Mouse (Mus musculus): ENCODE measurements around the gene Olfr791. TPM values are rescaled to one million over a fixed set of nuclear protein-coding genes. Genes with fewer than 3 reads are reported as not detected.

Olfr791 gene
- not detected in 2 replicates for total RNA-seq (2014; fragmentation: Nextera tagmentation)
- total RNA-seq (2017): 0.05 and 0.29 TPM in 2 replicates
- not detected in 2 replicates for polyA plus RNA-seq (2012)

DNA sequence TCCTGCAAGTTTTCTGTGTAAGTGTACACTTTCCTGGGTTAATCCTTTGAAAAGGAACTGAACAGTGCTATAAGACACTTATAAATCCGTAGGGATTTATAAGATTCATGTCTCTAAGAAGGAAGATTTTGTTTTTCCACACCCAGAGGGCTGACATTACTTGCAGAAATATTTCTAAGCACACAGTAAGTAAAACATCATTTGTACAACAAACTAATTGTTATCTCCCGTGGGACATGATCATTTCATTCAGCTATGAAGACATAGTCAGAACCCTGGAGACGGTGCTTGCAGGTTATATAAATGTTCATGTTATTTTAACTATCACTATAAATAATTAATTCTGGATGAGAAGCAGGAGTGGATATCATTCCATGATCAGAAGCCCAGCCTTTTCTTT lies at the start of gene Olfr791:
Gene Olfr791, plus strand, starts transcription at position 301 of the 400 bp plus-strand sequence.
- no peaks in the 10 kb centered on the region for H3K9me3 ChIP-seq (replicated peaks)
- H3K4me1 ChIP-seq (ENCODE audit: insufficient read depth, low read depth, low read length): no peaks in the 10 kb centered on the region
- no peak within 1 kb of the TSS for H3K4me3 ChIP-seq (ENCODE audit: low read depth, low read length)
- ATAC-seq (ENCODE audit: extremely low read depth, insufficient number of reproducible peaks, low FRiP score, poor library complexity, severe bottlenecking): no peak
- H3K27me3 ChIP-seq (ENCODE audit: insufficient read depth, low read length): no peaks in the 10 kb centered on the region
- DNase-seq (ENCODE audit: low spot score): no peak
- H3K36me3 ChIP-seq (replicated peaks): no peaks in the 10 kb centered on the region
- no peak for TF ChIP-seq GATA1 (IDR thresholded peaks at IDR 0.05; ENCODE audit: borderline replicate concordance, low read length)
- TF ChIP-seq POLR2AphosphoS5 (IDR thresholded peaks at IDR 0.05; ENCODE audit: insufficient replicate concordance, low read depth, low read length): no peak
- TF ChIP-seq CTCF (IDR thresholded peaks at IDR 0.05; ENCODE audit: low read depth, low read length): no peak
- no peak for TF ChIP-seq GATA2 (IDR thresholded peaks at IDR 0.05; ENCODE audit: borderline replicate concordance, low read depth, low read length)
- no peak for TF ChIP-seq TAL1 (conservative IDR thresholded peaks at IDR 0.05; ENCODE audit: low read depth, low read length)

DNA sequence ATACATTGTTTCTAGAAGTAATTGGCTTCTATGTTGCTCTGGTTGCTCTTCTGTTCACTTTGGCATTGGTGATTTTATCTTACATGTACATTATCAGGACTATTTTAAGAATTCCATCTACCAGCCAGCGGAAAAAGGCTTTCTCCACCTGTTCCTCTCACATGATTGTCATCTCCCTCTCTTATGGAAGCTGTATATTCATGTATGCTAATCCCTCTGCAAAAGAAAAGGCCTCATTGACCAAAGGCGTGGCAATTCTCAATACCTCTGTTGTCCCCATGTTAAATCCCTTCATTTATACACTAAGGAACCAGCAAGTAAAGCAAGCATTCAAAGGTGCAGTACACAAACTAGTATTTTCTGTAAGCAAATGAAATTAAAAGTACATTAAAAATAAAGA lies 48.3 kb upstream of the Olfr791 start:
- DNase-seq (ENCODE audit: low spot score): no peak
- no peak for TF ChIP-seq TAL1 (conservative IDR thresholded peaks at IDR 0.05; ENCODE audit: low read depth, low read length)
- TF ChIP-seq POLR2AphosphoS5 (IDR thresholded peaks at IDR 0.05; ENCODE audit: insufficient replicate concordance, low read depth, low read length): no peak
- TF ChIP-seq CTCF (IDR thresholded peaks at IDR 0.05; ENCODE audit: low read depth, low read length): no peak
- no peak for TF ChIP-seq GATA1 (IDR thresholded peaks at IDR 0.05; ENCODE audit: borderline replicate concordance, low read length)
- TF ChIP-seq GATA2 (IDR thresholded peaks at IDR 0.05; ENCODE audit: borderline replicate concordance, low read depth, low read length): no peak
- no peak for ATAC-seq (ENCODE audit: extremely low read depth, insufficient number of reproducible peaks, low FRiP score, poor library complexity, severe bottlenecking)
- H3K4me3 ChIP-seq (ENCODE audit: low read depth, low read length): no peak overlapping the region
- no peaks in the 10 kb centered on the region for H3K36me3 ChIP-seq (replicated peaks)
- no peaks in the 10 kb centered on the region for H3K27me3 ChIP-seq (ENCODE audit: insufficient read depth, low read length)
- H3K9me3 ChIP-seq (replicated peaks): no peaks in the 10 kb centered on the region
- H3K4me1 ChIP-seq (ENCODE audit: insufficient read depth, low read depth, low read length): no peaks in the 10 kb centered on the region

DNA sequence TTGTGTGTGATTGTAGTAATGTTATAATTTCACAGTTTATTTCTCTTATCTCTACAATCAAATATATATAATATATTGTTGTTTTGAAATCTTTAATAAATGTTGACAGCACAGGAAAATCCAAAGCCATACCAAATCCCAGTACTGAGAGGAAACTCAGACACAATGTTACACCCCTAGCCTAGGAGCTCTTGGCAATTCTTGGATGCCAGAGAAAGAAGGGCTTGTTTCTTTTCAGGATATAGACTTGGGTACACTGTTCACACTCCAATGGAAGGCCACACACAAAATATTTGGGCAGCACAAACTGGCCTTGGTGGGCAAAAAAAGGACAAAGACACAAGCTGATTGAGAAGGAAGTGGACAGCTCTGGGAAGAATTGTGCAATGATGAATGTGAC lies 47.9 kb upstream of the Olfr791 start:
- ATAC-seq (ENCODE audit: extremely low read depth, insufficient number of reproducible peaks, low FRiP score, poor library complexity, severe bottlenecking): no peak

DNA sequence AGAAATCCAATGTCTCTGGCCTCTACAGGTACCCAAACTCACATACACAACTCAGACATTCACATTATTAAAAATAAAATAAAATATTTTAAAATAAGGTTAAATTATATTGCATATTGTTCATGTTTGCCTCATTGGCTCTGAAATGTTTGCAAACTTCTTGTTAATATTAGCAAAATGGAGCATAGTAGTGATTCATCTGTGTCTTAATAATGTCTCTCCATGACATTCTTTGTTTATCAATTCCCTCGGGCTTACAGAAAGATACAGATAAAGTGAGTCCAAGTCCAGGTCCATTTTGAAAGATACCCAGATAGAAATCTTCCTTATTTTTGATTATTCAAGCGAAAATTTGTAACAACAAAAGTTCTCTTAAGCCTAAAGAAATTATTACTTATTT lies 37.1 kb upstream of the Olfr791 start, which contains the start of gene Olfr789:
Gene Olfr789, plus strand, starts transcription at position 301 of the 400 bp plus-strand sequence.
- Histone ChIP-seq H3K27me3 (ENCODE audit: insufficient read depth, low read length) (no peaks in the 10 kb centered on the region), H3K9me3 (replicated peaks) (no peaks in the 10 kb centered on the region), H3K4me1 (ENCODE audit: insufficient read depth, low read depth, low read length) (no peaks in the 10 kb centered on the region), H3K36me3 (replicated peaks) (no peaks in the 10 kb centered on the region), H3K4me3 (ENCODE audit: low read depth, low read length) (no peak within 1 kb of the TSS)
- ATAC-seq (ENCODE audit: extremely low read depth, insufficient number of reproducible peaks, low FRiP score, poor library complexity, severe bottlenecking) (no peak), DNase-seq (ENCODE audit: low spot score) (no peak)
- TF ChIP-seq TAL1 (conservative IDR thresholded peaks at IDR 0.05; ENCODE audit: low read depth, low read length) (no peak), POLR2AphosphoS5 (IDR thresholded peaks at IDR 0.05; ENCODE audit: insufficient replicate concordance, low read depth, low read length) (no peak), GATA1 (IDR thresholded peaks at IDR 0.05; ENCODE audit: borderline replicate concordance, low read length) (no peak), GATA2 (IDR thresholded peaks at IDR 0.05; ENCODE audit: borderline replicate concordance, low read depth, low read length) (no peak), CTCF (IDR thresholded peaks at IDR 0.05; ENCODE audit: low read depth, low read length) (no peak)

More for the DNA sequence above, 47.9 kb upstream of the Olfr791 start:
- H3K9me3 ChIP-seq (replicated peaks): no peaks in the 10 kb centered on the region
- no peaks in the 10 kb centered on the region for H3K4me1 ChIP-seq (ENCODE audit: insufficient read depth, low read depth, low read length)
- H3K27me3 ChIP-seq (ENCODE audit: insufficient read depth, low read length): no peaks in the 10 kb centered on the region
- no peaks in the 10 kb centered on the region for H3K36me3 ChIP-seq (replicated peaks)
- no peak for DNase-seq (ENCODE audit: low spot score)
- H3K4me3 ChIP-seq (ENCODE audit: low read depth, low read length): no peak overlapping the region
- no peak for TF ChIP-seq POLR2AphosphoS5 (IDR thresholded peaks at IDR 0.05; ENCODE audit: insufficient replicate concordance, low read depth, low read length)
- no peak for TF ChIP-seq CTCF (IDR thresholded peaks at IDR 0.05; ENCODE audit: low read depth, low read length)
- TF ChIP-seq GATA1 (IDR thresholded peaks at IDR 0.05; ENCODE audit: borderline replicate concordance, low read length): no peak

DNA sequence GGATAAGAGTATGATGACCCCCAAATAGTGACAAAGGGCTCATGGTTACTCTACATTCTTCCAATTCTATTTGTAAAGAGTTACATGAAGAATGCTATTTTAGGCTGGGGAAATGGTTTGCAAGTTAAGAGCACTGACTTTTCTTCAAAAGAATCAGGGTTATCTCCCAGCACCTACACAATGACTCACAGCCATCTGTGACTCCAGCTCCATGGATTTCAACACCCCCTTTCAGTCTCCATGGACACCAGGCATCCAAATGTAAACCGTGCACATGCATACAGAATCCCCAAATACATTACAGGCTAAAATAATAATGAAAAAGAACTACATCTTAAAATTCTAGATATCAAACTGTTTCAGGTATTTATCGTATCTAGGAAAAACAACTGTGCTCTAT lies 31.5 kb upstream of the Olfr791 start:
- H3K4me1 ChIP-seq (ENCODE audit: insufficient read depth, low read depth, low read length): no peaks in the 10 kb centered on the region
- no peaks in the 10 kb centered on the region for H3K27me3 ChIP-seq (ENCODE audit: insufficient read depth, low read length)
- ATAC-seq (ENCODE audit: extremely low read depth, insufficient number of reproducible peaks, low FRiP score, poor library complexity, severe bottlenecking) (no peak), DNase-seq (ENCODE audit: low spot score) (no peak)
- no peak overlapping the region for H3K4me3 ChIP-seq (ENCODE audit: low read depth, low read length)
- no peaks in the 10 kb centered on the region for H3K36me3 ChIP-seq (replicated peaks)
- TF ChIP-seq TAL1 (conservative IDR thresholded peaks at IDR 0.05; ENCODE audit: low read depth, low read length): no peak
- no peak for TF ChIP-seq GATA2 (IDR thresholded peaks at IDR 0.05; ENCODE audit: borderline replicate concordance, low read depth, low read length)
- no peak for TF ChIP-seq GATA1 (IDR thresholded peaks at IDR 0.05; ENCODE audit: borderline replicate concordance, low read length)
- TF ChIP-seq CTCF (IDR thresholded peaks at IDR 0.05; ENCODE audit: low read depth, low read length): no peak
- TF ChIP-seq POLR2AphosphoS5 (IDR thresholded peaks at IDR 0.05; ENCODE audit: insufficient replicate concordance, low read depth, low read length): no peak
- H3K9me3 ChIP-seq (replicated peaks): no peaks in the 10 kb centered on the region

DNA sequence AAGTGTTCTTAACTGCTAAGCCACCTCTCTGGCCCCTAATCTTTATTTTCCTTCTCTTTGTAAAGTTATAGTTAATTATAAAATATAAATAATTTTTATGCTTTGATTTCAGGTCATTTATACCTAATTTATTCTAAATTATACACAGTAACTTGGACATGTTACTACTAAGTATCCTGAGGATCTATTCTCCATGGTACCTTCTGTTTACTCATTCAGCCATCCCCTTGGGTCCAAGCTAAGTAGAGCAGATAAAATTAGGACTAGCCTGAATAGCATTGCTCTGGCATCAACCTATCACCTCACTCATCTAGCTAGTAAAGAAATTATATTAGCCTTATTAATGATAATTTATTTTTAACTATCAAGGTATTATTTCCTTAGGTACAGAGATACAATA lies 23.4 kb upstream of the Olfr791 start, which contains the start of gene Olfr790:
Gene Olfr790, plus strand, starts transcription at position 301 of the 400 bp plus-strand sequence.
- no peaks in the 10 kb centered on the region for H3K9me3 ChIP-seq (replicated peaks)
- H3K27me3 ChIP-seq (ENCODE audit: insufficient read depth, low read length): no peaks in the 10 kb centered on the region
- DNase-seq (ENCODE audit: low spot score) (no peak), ATAC-seq (ENCODE audit: extremely low read depth, insufficient number of reproducible peaks, low FRiP score, poor library complexity, severe bottlenecking) (no peak)
- H3K36me3 ChIP-seq (replicated peaks): no peaks in the 10 kb centered on the region
- no peak within 1 kb of the TSS for H3K4me3 ChIP-seq (ENCODE audit: low read depth, low read length)
- no peaks in the 10 kb centered on the region for H3K4me1 ChIP-seq (ENCODE audit: insufficient read depth, low read depth, low read length)
- TF ChIP-seq POLR2AphosphoS5 (IDR thresholded peaks at IDR 0.05; ENCODE audit: insufficient replicate concordance, low read depth, low read length) (no peak), GATA2 (IDR thresholded peaks at IDR 0.05; ENCODE audit: borderline replicate concordance, low read depth, low read length) (no peak), CTCF (IDR thresholded peaks at IDR 0.05; ENCODE audit: low read depth, low read length) (no peak), GATA1 (IDR thresholded peaks at IDR 0.05; ENCODE audit: borderline replicate concordance, low read length) (no peak), TAL1 (conservative IDR thresholded peaks at IDR 0.05; ENCODE audit: low read depth, low read length) (no peak)
